Mouse (Mus musculus) olfactory bulb, adult 2 months (tissue): ENCODE measurements at regions not wholly inside any gene's neighbourhood (a gene's known extent, or its start where the extent isn't known, plus 50 kb on each side); places are given as distances from the start of the nearest gene placed in this dataset.

Experiments used
- CTCF ChIP-seq: fragments of 200-500 bp; IDR thresholded peaks from 2 replicates; pipeline ENCODE4 v1.5.1; 2012; ENCODE audit warnings: low read depth, mild to moderate bottlenecking, low read length, moderate library complexity; ENCODE audit not compliant: insufficient read depth
- POLR2A ChIP-seq: fragments of 200-500 bp; IDR thresholded peaks from 2 replicates; pipeline ENCODE4 v1.6.1; 2012; ENCODE audit warnings: mild to moderate bottlenecking, low read depth, low read length, moderate library complexity; ENCODE audit not compliant: insufficient read depth

GRCm38 (mm10) chr2:110528191-110528590, 68.9 kb upstream of the Slc5a12 start:
- TF ChIP-seq POLR2A (no peak), CTCF (no peak)
